Mouse (Mus musculus) hindbrain, embryonic 16.5 days (tissue): ENCODE data around the gene Pdpn. TPM values are rescaled to one million over a fixed set of nuclear protein-coding genes. Genes with fewer than 3 reads are reported as not detected.
"Not testable (repeated sequence)": the region's sequence is repeated elsewhere in the genome, so short reads cannot be mapped to it uniquely, and the experiment has no call there.

Experiments used
- ATAC-seq: fragments of 200-750 bp; cut with Nextera tagmentation; 2 replicates; pipeline ENCODE4 v1.8.0; 2017; ENCODE audit warnings: moderate TSS enrichment, moderate library complexity
- H3K27ac ChIP-seq: fragments of 300-500 bp; sonication (generic); 2 replicates; pipeline ENCODE4 v1.5.1; 2014; ENCODE audit warnings: low read depth, mild to moderate bottlenecking, control low read depth, low read length, moderate library complexity
- H3K27me3 ChIP-seq: fragments of 300-500 bp; sonication (generic); replicated peaks from 2 replicates; pipeline ENCODE4 v1.6.1; 2014; ENCODE audit warnings: low read length; ENCODE audit not compliant: control insufficient read depth, insufficient read depth
- H3K36me3 ChIP-seq: fragments of 300-500 bp; sonication (generic); 2 replicates; pipeline ENCODE4 v1.6.1; 2014; ENCODE audit warnings: mild to moderate bottlenecking, low read length, moderate library complexity, mixed read lengths; ENCODE audit not compliant: control insufficient read depth, insufficient read depth
- H3K4me1 ChIP-seq: fragments of 300-500 bp; sonication (generic); 2 replicates; pipeline ENCODE4 v1.6.1; 2014; ENCODE audit warnings: low read depth, low read length; ENCODE audit not compliant: control insufficient read depth, insufficient read depth
- H3K4me2 ChIP-seq: fragments of 300-500 bp; sonication (generic); 2 replicates; pipeline ENCODE4 v1.6.1; 2014; ENCODE audit warnings: mild to moderate bottlenecking, low read length, control low read depth, moderate library complexity
- H3K4me3 ChIP-seq: fragments of 300-500 bp; sonication (generic); 2 replicates; pipeline ENCODE4 v1.5.1; 2014; ENCODE audit warnings: mild to moderate bottlenecking, low read length, control low read depth, moderate library complexity
- H3K9ac ChIP-seq: fragments of 300-500 bp; sonication (generic); 2 replicates; pipeline ENCODE4 v1.6.1; 2014; ENCODE audit warnings: low read depth, mild to moderate bottlenecking, control low read depth, low read length, moderate library complexity
- H3K9me3 ChIP-seq: fragments of 300-500 bp; sonication (generic); 2 replicates; pipeline ENCODE4 v1.6.1; 2014; ENCODE audit warnings: mild to moderate bottlenecking, low read length, moderate library complexity; ENCODE audit not compliant: control insufficient read depth
- WGBS: fragments of 180-500 bp; shearing (Covaris S2); extraction: QIAGEN DNeasy Blood & Tissue Kit; methylation state at CpG from one replicate; pipeline ENCODE4 v1.1.7; 2014; 5-methylcytosine and 5-hydroxymethylcytosine counted together
- polyA plus RNA-seq: library from polyadenylated mRNA; unstranded; fragments of >200 nt; fragmentation: Nextera tagmentation; extraction: Ambion mirVana; gene quantifications from 2 replicates; pipeline ENCODE4 v1.2.1, GENCODE M21; 2015

The Pdpn gene
- 46.9 and 51.6 TPM in 2 replicates for polyA plus RNA-seq

- Histone ChIP-seq H3K36me3 (no peaks in the 10 kb centered on the region), H3K4me3 (peak within 1 kb of the TSS; percentile 37), H3K27ac (peak within 1 kb of the TSS; percentile 70), H3K4me1 (peaks cover 30% of the 10 kb centered on the region), H3K9ac (peak within 1 kb of the TSS; percentile 61), H3K9me3 (no peaks in the 10 kb centered on the region), H3K4me2 (peak within 1 kb of the TSS; percentile 54), H3K27me3 (no peaks in the 10 kb centered on the region)
- WGBS, result 3% methylated on average over 31 of the region's 31 CpGs
- peak; percentile 67 for ATAC-seq
These were observed at the start of gene Pdpn for GRCm38 (mm10) chr4:143299325-143300070. Gene Pdpn (minus strand): TSS chr4:143299564.

GRCm38 (mm10) chr4:143348678-143349077 lies 49.3 kb upstream of the Pdpn start:
- WGBS, result 18% methylated on average over 5 of the region's 5 CpGs

GRCm38 (mm10) chr4:143345491-143345890 lies 46.1 kb upstream of the Pdpn start:
- H3K4me3 ChIP-seq, ATAC-seq, H3K36me3 ChIP-seq, H3K9me3 ChIP-seq, H3K27ac ChIP-seq, H3K9ac ChIP-seq, H3K4me2 ChIP-seq: not testable (repeated sequence)
- H3K4me1 ChIP-seq, result peaks cover 12% of the 10 kb centered on the region
- peaks cover 18% of the 10 kb centered on the region for H3K27me3 ChIP-seq
- WGBS, result 96% methylated on average over 5 of the region's 5 CpGs

More at GRCm38 (mm10) chr4:143348678-143349077, 49.3 kb upstream of the Pdpn start:
- ATAC-seq, result no peak; the same call in 1 of the 2 replicates
- peaks cover 29% of the 10 kb centered on the region for H3K27me3 ChIP-seq
- peaks cover 14% of the 10 kb centered on the region for H3K4me1 ChIP-seq
- no peak overlapping the region for H3K4me3 ChIP-seq
- H3K27ac ChIP-seq, result no peak overlapping the region
- H3K4me2 ChIP-seq, result no peak overlapping the region
- no peak overlapping the region for H3K9ac ChIP-seq
- H3K36me3 ChIP-seq, result no peaks in the 10 kb centered on the region
- H3K9me3 ChIP-seq, result no peaks in the 10 kb centered on the region

DNA sequence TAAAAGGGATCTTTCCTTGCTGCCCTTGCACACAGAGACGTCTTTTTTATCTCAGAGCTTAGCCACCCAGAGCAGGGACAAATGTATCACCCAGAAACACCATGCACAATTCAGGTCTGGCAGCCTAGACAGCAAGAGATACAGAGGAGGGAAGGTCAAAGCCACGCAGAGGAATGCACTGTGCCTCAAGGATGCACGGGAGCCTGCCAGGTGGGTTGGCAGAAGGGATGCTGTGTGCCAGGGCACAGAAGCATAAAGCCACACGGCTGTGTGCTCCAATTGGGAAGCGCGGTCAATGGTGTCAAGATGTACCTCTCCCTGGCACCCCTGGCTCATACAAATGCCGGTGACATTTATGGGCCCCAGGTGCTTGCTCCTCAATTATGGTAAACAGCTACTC lies 42.1 kb upstream of the Pdpn start:
- no peak for ATAC-seq
- no peaks in the 10 kb centered on the region for H3K9me3 ChIP-seq
- no peak overlapping the region for H3K4me3 ChIP-seq
- 62% methylated on average over 7 of the region's 7 CpGs for WGBS
- H3K4me1 ChIP-seq, result no peaks in the 10 kb centered on the region
- H3K4me2 ChIP-seq, result no peak overlapping the region
- no peaks in the 10 kb centered on the region for H3K27me3 ChIP-seq
- no peaks in the 10 kb centered on the region for H3K36me3 ChIP-seq
- no peak overlapping the region for H3K27ac ChIP-seq
- no peak overlapping the region for H3K9ac ChIP-seq

DNA sequence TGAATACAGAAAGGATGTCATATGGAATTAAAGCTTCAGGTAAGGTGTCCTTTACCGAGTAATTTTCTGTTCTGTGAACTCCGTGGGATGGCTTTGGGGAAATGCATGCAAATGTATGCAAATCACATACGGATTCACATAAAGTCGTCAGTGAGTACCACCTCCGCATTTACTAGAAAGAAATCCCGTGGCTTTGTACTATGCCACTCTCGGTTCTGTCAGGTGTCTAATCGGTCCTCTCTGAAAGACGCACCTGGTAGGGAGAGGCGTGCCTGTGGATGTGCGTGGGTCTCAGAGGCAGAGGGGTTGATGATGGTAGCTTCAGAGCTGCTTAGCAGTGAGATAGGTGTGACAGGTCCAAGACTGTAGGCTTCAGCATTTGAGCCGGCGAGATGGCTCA lies 40.4 kb upstream of the Pdpn start:
- Histone ChIP-seq H3K36me3 (no peaks in the 10 kb centered on the region), H3K27ac (no peak overlapping the region), H3K4me2 (no peak overlapping the region), H3K4me3 (no peak overlapping the region), H3K4me1 (no peaks in the 10 kb centered on the region), H3K27me3 (no peaks in the 10 kb centered on the region), H3K9me3 (no peaks in the 10 kb centered on the region), H3K9ac (no peak overlapping the region)
- no peak for ATAC-seq
- WGBS, result 74% methylated on average over 13 of the region's 13 CpGs

- Histone ChIP-seq H3K9me3 (no peaks in the 10 kb centered on the region), H3K27ac (no peak overlapping the region), H3K27me3 (no peaks in the 10 kb centered on the region), H3K9ac (no peak overlapping the region), H3K4me3 (no peak overlapping the region), H3K4me1 (no peaks in the 10 kb centered on the region), H3K36me3 (no peaks in the 10 kb centered on the region), H3K4me2 (no peak overlapping the region)
- ATAC-seq, result no peak
- 47% methylated on average over 2 of the region's 2 CpGs for WGBS
These were observed 36.7 kb upstream of the Pdpn start for GRCm38 (mm10) chr4:143336096-143336495.

DNA sequence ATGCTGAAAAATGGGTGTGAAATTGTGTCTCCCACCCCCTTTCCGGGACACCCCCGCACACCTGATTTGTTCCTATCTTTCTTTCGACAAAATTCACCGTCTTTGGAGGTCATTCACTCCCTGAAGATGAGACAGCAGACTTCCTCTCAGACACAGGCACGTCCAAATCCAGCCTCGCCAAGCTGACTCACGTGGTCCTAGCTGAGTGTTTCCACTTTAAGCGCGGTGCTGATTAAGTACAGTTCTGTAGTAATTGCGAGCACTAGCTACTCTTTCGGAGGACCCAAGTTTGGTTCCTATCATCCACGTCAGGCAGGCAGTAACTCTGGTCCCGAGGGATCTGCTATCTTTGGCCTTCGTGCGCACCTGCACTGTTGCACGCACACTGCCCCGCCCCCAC lies 35.6 kb upstream of the Pdpn start:
- 90% methylated on average over 17 of the region's 17 CpGs for WGBS
- H3K9ac ChIP-seq, result no peak overlapping the region
- no peaks in the 10 kb centered on the region for H3K4me1 ChIP-seq
- ATAC-seq, result no peak
- H3K36me3 ChIP-seq, result no peaks in the 10 kb centered on the region
- H3K27ac ChIP-seq, result no peak overlapping the region
- no peaks in the 10 kb centered on the region for H3K9me3 ChIP-seq
- no peak overlapping the region for H3K4me3 ChIP-seq
- H3K4me2 ChIP-seq, result no peak overlapping the region
- no peaks in the 10 kb centered on the region for H3K27me3 ChIP-seq

GRCm38 (mm10) chr4:143334145-143334544 lies 34.8 kb upstream of the Pdpn start:
- 56% methylated on average over 5 of the region's 5 CpGs for WGBS
- H3K9me3 ChIP-seq, result no peaks in the 10 kb centered on the region
- H3K4me2 ChIP-seq, result no peak overlapping the region
- no peaks in the 10 kb centered on the region for H3K4me1 ChIP-seq
- no peak overlapping the region for H3K4me3 ChIP-seq
- no peak overlapping the region for H3K27ac ChIP-seq
- no peaks in the 10 kb centered on the region for H3K36me3 ChIP-seq
- ATAC-seq, result no peak
- no peaks in the 10 kb centered on the region for H3K27me3 ChIP-seq
- H3K9ac ChIP-seq, result no peak overlapping the region

- 88% methylated on average over 1 of the region's 1 CpGs for WGBS
- Histone ChIP-seq H3K4me2 (no peak overlapping the region), H3K27ac (no peak overlapping the region), H3K9me3 (no peaks in the 10 kb centered on the region), H3K4me1 (no peaks in the 10 kb centered on the region), H3K9ac (no peak overlapping the region), H3K4me3 (no peak overlapping the region), H3K36me3 (no peaks in the 10 kb centered on the region), H3K27me3 (no peaks in the 10 kb centered on the region)
- ATAC-seq, result no peak
These were observed 32.4 kb upstream of the Pdpn start for GRCm38 (mm10) chr4:143331787-143332186.
